In genomic region chr4:148152547-148152946, GRCm38 (mm10) we compare ENCODE assay signal across 11 mouse cellular contexts. TPM values are rescaled to one million over a fixed set of nuclear protein-coding genes. Genes with fewer than 3 reads are reported as not detected.
A peak's percentile ranks its signal among the peaks of the same experiment; 100 is the strongest.
DNase-seq lines count a peak whose midpoint lies in the region; ATAC-seq and TF ChIP-seq lines count a peak whose summit lies in the region.
"Had no signal": no experiment of that assay in that cellular context is flagged by ENCODE, and none has a peak within 500 bp of the region (broad histone marks: within the 10 kb centered on the region; RNA-seq: fewer than 3 reads in every experiment).

No protein-coding gene starts in this region.

- no peak for TF ChIP-seq EP300 in ES-Bruce4 (IDR thresholded peaks at IDR 0.05; ENCODE audit: insufficient read depth, low read depth, low read length)

- peaks cover 45% of the 10 kb centered on the region for H3K36me3 ChIP-seq in forebrain, postnatal 0 days (ENCODE audit: insufficient read depth)
- peaks cover 7% of the 10 kb centered on the region; the same call in 1 of the 2 replicates for H3K36me3 ChIP-seq in forebrain, embryonic 11.5 days (ENCODE audit: control insufficient read depth, insufficient read depth, low read length)
- H3K36me3 ChIP-seq in ES-Bruce4 (ENCODE audit: control insufficient read depth, insufficient read depth, low read length, poor library complexity, severe bottlenecking), result peaks cover 6% of the 10 kb centered on the region
- peaks cover 32% of the 10 kb centered on the region for H3K36me3 ChIP-seq in hindbrain, embryonic 15.5 days
- H3K36me3 ChIP-seq: stomach, embryonic 15.5 days had no signal

- DNase-seq in forebrain, postnatal 0 days, result no peak
- DNase-seq in forebrain, embryonic 11.5 days (ENCODE audit: low spot score), result no peak
- DNase-seq in layer of hippocampus, adult 2 months (ENCODE audit: low spot score in 2 of 2), result no peak
- DNase-seq in layer of hippocampus, adult 8-10 months (ENCODE audit: low spot score in 2 of 2), result no peak
- no peak for DNase-seq in left cerebral cortex, adult 9 months (ENCODE audit: low spot score in 2 of 2)

- H3K27me3 ChIP-seq in forebrain, postnatal 0 days (ENCODE audit: insufficient read depth, low read length), result no peaks in the 10 kb centered on the region
- no peaks in the 10 kb centered on the region for H3K27me3 ChIP-seq in forebrain, embryonic 11.5 days (ENCODE audit: control insufficient read depth, insufficient read depth, low read length)
- no peaks in the 10 kb centered on the region for H3K27me3 ChIP-seq in ES-Bruce4 (ENCODE audit: control insufficient read depth, insufficient read depth, low read length, poor library complexity, severe bottlenecking)
- H3K27me3 ChIP-seq in hindbrain, embryonic 15.5 days, result no peaks in the 10 kb centered on the region
- H3K27me3 ChIP-seq: heart, embryonic 12.5 days; stomach, embryonic 15.5 days had no signal

- TF ChIP-seq POLR2A in ES-Bruce4 (IDR thresholded peaks at IDR 0.05; ENCODE audit: insufficient read depth, low read length), result no peak

- H3K4me1 ChIP-seq in forebrain, postnatal 0 days (ENCODE audit: insufficient read depth), result 0 out of 2 replicates have a peak, but pooled peaks cover 4% of the 10 kb centered on the region
- 0 out of 2 replicates have a peak, but pooled peaks cover 2% of the 10 kb centered on the region for H3K4me1 ChIP-seq in forebrain, embryonic 11.5 days (replicated peaks; ENCODE audit: control insufficient read depth, insufficient read depth, low read length)
- peaks cover 10% of the 10 kb centered on the region for H3K4me1 ChIP-seq in ES-Bruce4 (ENCODE audit: control insufficient read depth, insufficient read depth, low read length)
- peaks cover 13% of the 10 kb centered on the region for H3K4me1 ChIP-seq in hindbrain, embryonic 15.5 days (replicated peaks)

- WGBS in forebrain, postnatal 0 days, result 82% methylated on average over 5 of the region's 5 CpGs
- WGBS in forebrain, embryonic 11.5 days, result 84% methylated on average over 5 of the region's 5 CpGs
- 80% methylated on average over 5 of the region's 5 CpGs for WGBS in hindbrain, embryonic 15.5 days

- no peaks in the 10 kb centered on the region for H3K9me3 ChIP-seq in forebrain, postnatal 0 days (ENCODE audit: low read length)
- no peaks in the 10 kb centered on the region for H3K9me3 ChIP-seq in forebrain, embryonic 11.5 days (ENCODE audit: control insufficient read depth, low read length)
- no peaks in the 10 kb centered on the region for H3K9me3 ChIP-seq in ES-Bruce4 (replicated peaks; ENCODE audit: control insufficient read depth, insufficient read depth, low read length, poor library complexity, severe bottlenecking)
- H3K9me3 ChIP-seq in hindbrain, embryonic 15.5 days, result no peaks in the 10 kb centered on the region
- H3K9me3 ChIP-seq: heart, embryonic 12.5 days; stomach, embryonic 15.5 days had no signal

- TF ChIP-seq CTCF in forebrain, postnatal 0 days (IDR thresholded peaks at IDR 0.05; ENCODE audit: low read depth), result no peak
- no peak for TF ChIP-seq CTCF in layer of hippocampus, adult 2 months (conservative IDR thresholded peaks at IDR 0.05)
- no peak for TF ChIP-seq CTCF in ES-Bruce4 (IDR thresholded peaks at IDR 0.05; ENCODE audit: low read depth, low read length)

- peak overlapping the region; percentile 92 for H3K27ac ChIP-seq in forebrain, postnatal 0 days (ENCODE audit: low read depth, low read length)
- H3K27ac ChIP-seq in forebrain, embryonic 11.5 days (ENCODE audit: low read depth, low read length), result no peak overlapping the region
- peak overlapping the region; percentile 99; the same call in 1 of the 2 replicates for H3K27ac ChIP-seq in layer of hippocampus, adult 2 months
- peak overlapping the region; percentile 69 for H3K27ac ChIP-seq in ES-Bruce4 (ENCODE audit: insufficient read depth, low read length)
- peak overlapping the region; percentile 92 for H3K27ac ChIP-seq in hindbrain, embryonic 15.5 days (replicated peaks)
- H3K27ac ChIP-seq: stomach, embryonic 15.5 days had no signal

- no peak overlapping the region for H3K9ac ChIP-seq in forebrain, postnatal 0 days
- H3K9ac ChIP-seq in forebrain, embryonic 11.5 days (ENCODE audit: low read length), result no peak overlapping the region
- H3K9ac ChIP-seq in ES-Bruce4 (ENCODE audit: low read depth, poor library complexity, severe bottlenecking), result no peak overlapping the region
- H3K9ac ChIP-seq in hindbrain, embryonic 15.5 days, result no peak overlapping the region
- H3K9ac ChIP-seq: stomach, embryonic 15.5 days had no signal

- H3K4me2 ChIP-seq in forebrain, postnatal 0 days (ENCODE audit: low read depth), result no peak overlapping the region
- no peak overlapping the region for H3K4me2 ChIP-seq in forebrain, embryonic 11.5 days (ENCODE audit: low read depth, low read length, severe bottlenecking)
- H3K4me2 ChIP-seq in hindbrain, embryonic 15.5 days, result no peak overlapping the region

- ATAC-seq in forebrain, postnatal 0 days, result no peak
- ATAC-seq in forebrain, embryonic 11.5 days (replicated peaks; ENCODE audit: low FRiP score), result no peak
- ATAC-seq in hindbrain, embryonic 15.5 days (ENCODE audit: low FRiP score, low read depth), result no peak

- H3K4me3 ChIP-seq in forebrain, postnatal 0 days (ENCODE audit: low read depth, low read length), result no peak overlapping the region
- H3K4me3 ChIP-seq in forebrain, embryonic 11.5 days (ENCODE audit: low read depth, low read length), result no peak overlapping the region
- H3K4me3 ChIP-seq in layer of hippocampus, adult 2 months, result no peak overlapping the region
- no peak overlapping the region for H3K4me3 ChIP-seq in ES-Bruce4 (ENCODE audit: low read depth, low read length)
- no peak overlapping the region for H3K4me3 ChIP-seq in hindbrain, embryonic 15.5 days

RNA-seq across cellular contexts. Expression of gene Fbxo6, which starts 0.6 kb away (rescaled TPM):
- total RNA-seq in forebrain, postnatal 0 days (2014; rRNA removed), result 22.0 and 24.0 TPM in 2 replicates
- polyA plus RNA-seq in forebrain, postnatal 0 days (2015; fragmentation: Nextera tagmentation; extraction: Ambion mirVana), result 22.8 and 24.9 TPM in 2 replicates
- polyA plus RNA-seq in forebrain, embryonic 11.5 days (2014; fragmentation: Nextera tagmentation; extraction: Ambion mirVana), result 10.2 and 13.6 TPM in 2 replicates
- 10 to 100 TPM; 25.4 to 29.8 TPM for total RNA-seq in layer of hippocampus, adult 2 months (2021)
- total RNA-seq in layer of hippocampus, adult 8-10 months (2022), result 10 to 100 TPM; 29.4 to 34.0 (median 31.1) TPM
- 41.6 and 51.5 TPM in 2 replicates for polyA plus RNA-seq in ES-Bruce4 (2011; ENCODE audit: insufficient read depth, insufficient read length, low read depth, missing spikeins)
- polyA plus RNA-seq in hindbrain, embryonic 15.5 days (2015; fragmentation: Nextera tagmentation; extraction: Ambion mirVana), result 21.7 and 21.8 TPM in 2 replicates

RNA-seq across cellular contexts. Expression of gene Fbxo44, which starts 7.7 kb away (rescaled TPM):
- 126 and 132 TPM in 2 replicates for total RNA-seq in forebrain, postnatal 0 days (2014; rRNA removed)
- 73.3 and 81.4 TPM in 2 replicates for polyA plus RNA-seq in forebrain, postnatal 0 days (2015; fragmentation: Nextera tagmentation; extraction: Ambion mirVana)
- polyA plus RNA-seq in forebrain, embryonic 11.5 days (2014; fragmentation: Nextera tagmentation; extraction: Ambion mirVana), result 44.9 and 45.0 TPM in 2 replicates
- total RNA-seq in layer of hippocampus, adult 2 months (2021), result 100 to 1,000 TPM; 136 to 141 TPM
- total RNA-seq in layer of hippocampus, adult 8-10 months (2022), result 100 to 1,000 TPM; 136 to 157 (median 147) TPM
- 12.5 and 13.3 TPM in 2 replicates for polyA plus RNA-seq in ES-Bruce4 (2011; ENCODE audit: insufficient read depth, insufficient read length, low read depth, missing spikeins)
- polyA plus RNA-seq in hindbrain, embryonic 15.5 days (2015; fragmentation: Nextera tagmentation; extraction: Ambion mirVana), result 93.3 and 96.0 TPM in 2 replicates

RNA-seq across cellular contexts. Expression of gene Fbxo2, which starts 7.9 kb away (rescaled TPM):
- 10.2 and 11.9 TPM in 2 replicates for total RNA-seq in forebrain, postnatal 0 days (2014; rRNA removed)
- polyA plus RNA-seq in forebrain, postnatal 0 days (2015; fragmentation: Nextera tagmentation; extraction: Ambion mirVana), result 11.4 and 15.6 TPM in 2 replicates
- 0.87 and 0.91 TPM in 2 replicates for polyA plus RNA-seq in forebrain, embryonic 11.5 days (2014; fragmentation: Nextera tagmentation; extraction: Ambion mirVana)
- 100 to 1,000 TPM in 1 of 2 experiments, 10 to 100 TPM in 1; 99.8 to 106 TPM for total RNA-seq in layer of hippocampus, adult 2 months (2021)
- 100 to 1,000 TPM; 112 to 133 (median 119) TPM for total RNA-seq in layer of hippocampus, adult 8-10 months (2022)
- 6.0 and 6.9 TPM in 2 replicates for polyA plus RNA-seq in ES-Bruce4 (2011; ENCODE audit: insufficient read depth, insufficient read length, low read depth, missing spikeins)
- polyA plus RNA-seq in hindbrain, embryonic 15.5 days (2015; fragmentation: Nextera tagmentation; extraction: Ambion mirVana), result 21.4 and 23.4 TPM in 2 replicates
- total RNA-seq: megakaryocyte progenitor cell, adult 5-6 weeks had no signal
- polyA plus RNA-seq: liver, embryonic 16.5 days had no signal

RNA-seq across cellular contexts. Expression of gene Draxin, which starts 22.0 kb away (rescaled TPM):
- total RNA-seq in forebrain, postnatal 0 days (2014; rRNA removed), result 37.5 and 40.5 TPM in 2 replicates
- polyA plus RNA-seq in forebrain, postnatal 0 days (2015; fragmentation: Nextera tagmentation; extraction: Ambion mirVana), result 6.8 and 8.7 TPM in 2 replicates
- 3.8 and 5.0 TPM in 2 replicates for polyA plus RNA-seq in forebrain, embryonic 11.5 days (2014; fragmentation: Nextera tagmentation; extraction: Ambion mirVana)
- 1 to 10 TPM in 1 of 2 experiments, under 1 TPM in 1; 0.83 to 1.0 TPM for total RNA-seq in layer of hippocampus, adult 2 months (2021)
- total RNA-seq in layer of hippocampus, adult 8-10 months (2022), result under 1 TPM; 0.23 to 0.37 (median 0.26) TPM
- 0.17 and 0.22 TPM in 2 replicates for polyA plus RNA-seq in ES-Bruce4 (2011; ENCODE audit: insufficient read depth, insufficient read length, low read depth, missing spikeins)
- 15.4 and 16.1 TPM in 2 replicates for polyA plus RNA-seq in hindbrain, embryonic 15.5 days (2015; fragmentation: Nextera tagmentation; extraction: Ambion mirVana)
- total RNA-seq: megakaryocyte progenitor cell, adult 5-6 weeks had no signal

RNA-seq across cellular contexts. Expression of gene Mad2l2, which starts 22.4 kb away (rescaled TPM):
- total RNA-seq in forebrain, postnatal 0 days (2014; rRNA removed), result 43.6 and 45.7 TPM in 2 replicates
- 102 and 104 TPM in 2 replicates for polyA plus RNA-seq in forebrain, postnatal 0 days (2015; fragmentation: Nextera tagmentation; extraction: Ambion mirVana)
- 68.5 and 75.0 TPM in 2 replicates for polyA plus RNA-seq in forebrain, embryonic 11.5 days (2014; fragmentation: Nextera tagmentation; extraction: Ambion mirVana)
- 10 to 100 TPM; 13.8 to 14.5 TPM for total RNA-seq in layer of hippocampus, adult 2 months (2021)
- 10 to 100 TPM; 12.5 to 17.7 (median 15.6) TPM for total RNA-seq in layer of hippocampus, adult 8-10 months (2022)
- polyA plus RNA-seq in ES-Bruce4 (2011; ENCODE audit: insufficient read depth, insufficient read length, low read depth, missing spikeins), result 45.9 and 60.3 TPM in 2 replicates
- polyA plus RNA-seq in hindbrain, embryonic 15.5 days (2015; fragmentation: Nextera tagmentation; extraction: Ambion mirVana), result 98.3 and 110 TPM in 2 replicates
